Mouse (Mus musculus) megakaryocyte, embryonic 14.5 days (primary cell): ENCODE results near the gene Als2cr12.

Experiments used
- FLI1 ChIP-seq: IDR thresholded peaks from 2 replicates; pipeline ENCODE4 v1.6.1; 2012; ENCODE audit warnings: low read length, inconsistent platforms, mixed read lengths
- GATA1 ChIP-seq: IDR thresholded peaks from 3 replicates; pipeline ENCODE4 v1.6.1; 2012; ENCODE audit warnings: mixed read lengths, low read length, inconsistent platforms, borderline replicate concordance

- TF ChIP-seq GATA1 (no peak), FLI1 (no peak)
These were observed 85.2 kb downstream of the Als2cr12 start for GRCm38 (mm10) chr1:58610611-58611010.
